In genomic region chr16:49497521-49498010, GRCm38 (mm10) we compare ENCODE assay signal across 16 mouse cellular contexts.
"Had no signal": no experiment of that assay in that cellular context is flagged by ENCODE, and none has a peak within 500 bp of the region (broad histone marks: within the 10 kb centered on the region; RNA-seq: fewer than 3 reads in every experiment).

No protein-coding gene starts in this region.

- DNase-seq: lung, adult 2 months; lung, postnatal 14 days; lung, postnatal 36 days; right cerebral cortex, postnatal 14 days; thymus, adult 2 months; thymus, postnatal 25 days; thymus, postnatal 4 days had no signal

- H3K4me1 ChIP-seq: lung, embryonic 15.5 days; midbrain, embryonic 13.5 days; midbrain, embryonic 15.5 days; neural tube, embryonic 12.5 days; stomach, embryonic 15.5 days had no signal

- H3K36me3 ChIP-seq: lung, embryonic 15.5 days; midbrain, embryonic 13.5 days; midbrain, embryonic 15.5 days; neural tube, embryonic 12.5 days; stomach, embryonic 15.5 days had no signal

- ATAC-seq: lung, postnatal 0 days; midbrain, embryonic 13.5 days; midbrain, embryonic 15.5 days had no signal

- H3K9me3 ChIP-seq: lung, embryonic 15.5 days; midbrain, embryonic 13.5 days; midbrain, embryonic 15.5 days; neural tube, embryonic 12.5 days; stomach, embryonic 15.5 days had no signal

- H3K27me3 ChIP-seq: lung, embryonic 15.5 days; megakaryocyte, embryonic 14.5 days; midbrain, embryonic 13.5 days; midbrain, embryonic 15.5 days; neural tube, embryonic 12.5 days; stomach, embryonic 15.5 days had no signal

- H3K27ac ChIP-seq: lung, embryonic 15.5 days; macrophage; midbrain, embryonic 13.5 days; midbrain, embryonic 15.5 days; neural tube, embryonic 12.5 days; stomach, embryonic 15.5 days; stomach, postnatal 0 days had no signal

- H3K4me3 ChIP-seq: lung, embryonic 15.5 days; megakaryocyte, embryonic 14.5 days; midbrain, embryonic 13.5 days; midbrain, embryonic 15.5 days; neural tube, embryonic 12.5 days; stomach, embryonic 15.5 days had no signal
